Mouse (Mus musculus) lung, embryonic 15.5 days (tissue): ENCODE results near the gene Calcoco1. TPM values are rescaled to one million over a fixed set of nuclear protein-coding genes. Genes with fewer than 3 reads are reported as not detected.

ENCODE experiments used
- ATAC-seq: fragments of 200-750 bp; cut with Nextera tagmentation; 2 replicates; pipeline ENCODE4 v1.8.0; 2017; ENCODE audit warnings: moderate number of reproducible peaks, borderline replicate concordance; ENCODE audit not compliant: low FRiP score, low TSS enrichment; ENCODE audit errors: extremely low read depth
- H3K27ac ChIP-seq: fragments of 300-500 bp; sonication (generic); 2 replicates; pipeline ENCODE4 v1.5.1; 2015; ENCODE audit warnings: moderate library complexity, mild to moderate bottlenecking, inconsistent platforms
- H3K27me3 ChIP-seq: fragments of 300-500 bp; sonication (generic); 2 replicates; pipeline ENCODE4 v1.6.1; 2015; ENCODE audit warnings: inconsistent platforms
- H3K36me3 ChIP-seq: fragments of 300-500 bp; sonication (generic); 2 replicates; pipeline ENCODE4 v1.6.1; 2015; ENCODE audit warnings: inconsistent platforms
- H3K4me1 ChIP-seq: fragments of 300-500 bp; sonication (generic); 2 replicates; pipeline ENCODE4 v1.6.1; 2015; ENCODE audit warnings: inconsistent platforms
- H3K4me2 ChIP-seq: fragments of 300-500 bp; sonication (generic); 2 replicates; pipeline ENCODE4 v1.6.1; 2015; ENCODE audit warnings: inconsistent platforms, mild to moderate bottlenecking, moderate library complexity
- H3K4me3 ChIP-seq: fragments of 300-500 bp; sonication (generic); 2 replicates; pipeline ENCODE4 v1.5.1; 2015; ENCODE audit warnings: mild to moderate bottlenecking, inconsistent platforms
- H3K9ac ChIP-seq: fragments of 300-500 bp; sonication (generic); 2 replicates; pipeline ENCODE4 v1.6.1; 2015; ENCODE audit warnings: inconsistent platforms
- H3K9me3 ChIP-seq: fragments of 300-500 bp; sonication (generic); 2 replicates; pipeline ENCODE4 v1.6.1; 2016; ENCODE audit warnings: inconsistent platforms
- WGBS: fragments of 180-500 bp; shearing (Covaris S2); methylation state at CpG from one replicate; pipeline ENCODE4 v1.1.7; 2015; 5-methylcytosine and 5-hydroxymethylcytosine counted together
- polyA plus RNA-seq: library from polyadenylated mRNA; unstranded; fragments of >200 nt; fragmentation: Nextera tagmentation; extraction: Ambion mirVana; gene quantifications from 2 replicates; pipeline ENCODE4 v1.2.1, GENCODE M21; 2015

Calcoco1 gene
- polyA plus RNA-seq, 1 experiment from 2014 or later = 51.4 TPM

GRCm38 (mm10) chr15:102747286-102747640 lies 25.3 kb upstream of the Calcoco1 start:
- no peak for ATAC-seq
- under 1% methylated on average over 20 of the region's 20 CpGs for WGBS

GRCm38 (mm10) chr15:102746488-102747285 lies 24.7 kb upstream of the Calcoco1 start:
- Histone ChIP-seq H3K4me1 (peaks cover 14% of the 10 kb centered on the region), H3K4me3 (peak overlapping the region; percentile 50)
- under 1% methylated on average over 67 of the region's 75 CpGs for WGBS

More at GRCm38 (mm10) chr15:102747286-102747640, 25.3 kb upstream of the Calcoco1 start:
- Histone ChIP-seq H3K36me3 (no peaks in the 10 kb centered on the region), H3K9me3 (no peaks in the 10 kb centered on the region), H3K4me3 (peak overlapping the region; percentile 50), H3K4me1 (peaks cover 14% of the 10 kb centered on the region), H3K4me2 (peak overlapping the region; percentile 98), H3K9ac (peak overlapping the region; percentile 36; the same call in 1 of the 2 replicates), H3K27me3 (peaks cover 93% of the 10 kb centered on the region), H3K27ac (no peak overlapping the region)

GRCm38 (mm10) chr15:102746126-102746487 lies 24.1 kb upstream of the Calcoco1 start:
- Histone ChIP-seq H3K4me1 (peaks cover 14% of the 10 kb centered on the region), H3K4me3 (peak overlapping the region; percentile 50), H3K9ac (no peak overlapping the region), H3K36me3 (no peaks in the 10 kb centered on the region), H3K27ac (no peak overlapping the region), H3K9me3 (no peaks in the 10 kb centered on the region), H3K4me2 (peak overlapping the region; percentile 98), H3K27me3 (peaks cover 89% of the 10 kb centered on the region)
- 18% methylated on average over 11 of the region's 11 CpGs for WGBS
- no peak for ATAC-seq

More at GRCm38 (mm10) chr15:102746488-102747285, 24.7 kb upstream of the Calcoco1 start:
- Histone ChIP-seq H3K4me2 (peak overlapping the region; percentile 98), H3K27ac (no peak overlapping the region), H3K9ac (peak overlapping the region; percentile 36), H3K36me3 (no peaks in the 10 kb centered on the region), H3K9me3 (no peaks in the 10 kb centered on the region), H3K27me3 (peaks cover 92% of the 10 kb centered on the region)
- peak; percentile 24; the same call in 1 of the 2 replicates for ATAC-seq

DNA sequence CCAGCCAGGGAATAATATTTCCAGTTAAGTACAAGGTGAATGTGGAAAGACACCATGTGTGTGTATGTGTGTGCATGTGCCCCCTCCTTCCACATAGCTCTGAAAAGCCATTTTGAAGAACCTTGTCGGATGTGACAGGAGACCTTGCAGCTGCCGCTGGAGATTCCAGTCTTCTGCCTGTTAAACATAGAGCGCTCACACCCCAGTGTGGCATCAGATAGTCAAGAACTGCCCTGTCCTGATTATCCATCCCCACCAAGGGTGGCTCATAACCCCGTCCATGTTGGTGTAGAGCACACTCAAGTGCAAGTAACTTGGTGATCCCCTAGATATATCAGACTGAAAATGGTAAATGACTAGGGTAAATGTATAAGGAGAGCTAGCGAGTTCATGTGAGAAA lies 23.4 kb upstream of the Calcoco1 start:
- 25% methylated on average over 5 of the region's 5 CpGs for WGBS
- ATAC-seq = no peak
- H3K27ac ChIP-seq = no peak overlapping the region
- H3K9ac ChIP-seq = no peak overlapping the region
- H3K36me3 ChIP-seq = no peaks in the 10 kb centered on the region
- no peak overlapping the region for H3K4me3 ChIP-seq
- peaks cover 83% of the 10 kb centered on the region for H3K27me3 ChIP-seq
- H3K4me2 ChIP-seq = no peak overlapping the region
- H3K4me1 ChIP-seq = peaks cover 14% of the 10 kb centered on the region
- H3K9me3 ChIP-seq = no peaks in the 10 kb centered on the region

DNA sequence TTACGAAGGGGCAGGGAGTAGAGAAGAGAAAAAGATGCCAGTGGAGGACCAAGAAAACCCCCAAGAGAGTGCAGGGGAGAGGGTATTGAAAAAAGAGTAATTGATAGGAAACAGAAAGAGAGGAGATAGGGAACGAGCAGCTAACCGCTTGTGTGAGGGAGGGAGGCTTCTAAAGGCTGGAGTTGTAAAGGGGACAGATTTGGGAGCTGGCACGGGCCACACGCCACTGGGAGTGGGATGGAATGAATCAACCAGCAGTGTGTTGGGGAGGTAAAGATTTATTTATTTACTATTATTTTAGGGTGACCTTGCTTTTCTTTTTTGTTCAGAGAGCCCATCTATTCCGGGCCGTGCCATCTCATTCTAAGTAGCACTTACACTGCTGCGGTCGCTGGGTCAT lies 22.9 kb upstream of the Calcoco1 start:
- H3K27ac ChIP-seq = no peak overlapping the region
- WGBS = 10% methylated on average over 9 of the region's 9 CpGs
- H3K36me3 ChIP-seq = no peaks in the 10 kb centered on the region
- ATAC-seq = no peak
- peaks cover 14% of the 10 kb centered on the region for H3K4me1 ChIP-seq
- no peak overlapping the region for H3K4me3 ChIP-seq
- no peaks in the 10 kb centered on the region for H3K9me3 ChIP-seq
- H3K9ac ChIP-seq = no peak overlapping the region
- H3K4me2 ChIP-seq = no peak overlapping the region
- H3K27me3 ChIP-seq = peaks cover 77% of the 10 kb centered on the region

DNA sequence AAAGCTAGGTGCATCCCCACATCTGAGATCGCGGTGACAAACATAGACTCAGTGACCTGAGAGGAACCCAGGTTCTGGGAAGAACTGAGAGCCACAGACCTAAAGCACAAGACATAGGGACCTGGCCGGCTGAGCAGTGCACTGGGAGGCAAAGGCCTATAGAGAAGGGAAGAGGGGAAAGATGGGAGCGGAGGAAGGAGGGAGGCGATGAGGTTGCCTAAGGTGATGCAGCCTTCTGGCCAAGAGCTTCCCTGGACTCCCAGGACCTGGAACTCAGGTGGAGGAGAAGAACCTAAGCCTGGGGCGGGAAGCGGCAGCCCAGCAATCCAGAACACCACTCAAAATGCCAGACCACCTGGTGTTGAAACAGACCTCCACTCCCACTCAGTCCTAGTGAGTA lies 22.4 kb upstream of the Calcoco1 start:
- H3K27ac ChIP-seq = no peak overlapping the region
- H3K27me3 ChIP-seq = peaks cover 75% of the 10 kb centered on the region
- peaks cover 14% of the 10 kb centered on the region for H3K4me1 ChIP-seq
- no peaks in the 10 kb centered on the region for H3K9me3 ChIP-seq
- H3K36me3 ChIP-seq = no peaks in the 10 kb centered on the region
- ATAC-seq = no peak
- H3K4me2 ChIP-seq = no peak overlapping the region
- 12% methylated on average over 7 of the region's 7 CpGs for WGBS
- no peak overlapping the region for H3K9ac ChIP-seq
- H3K4me3 ChIP-seq = no peak overlapping the region

- H3K36me3 ChIP-seq = no peaks in the 10 kb centered on the region
- WGBS = under 1% methylated on average over 14 of the region's 14 CpGs
- H3K4me2 ChIP-seq = no peak overlapping the region
- H3K9me3 ChIP-seq = no peaks in the 10 kb centered on the region
- no peak overlapping the region for H3K27ac ChIP-seq
- H3K9ac ChIP-seq = no peak overlapping the region
- H3K4me1 ChIP-seq = peaks cover 14% of the 10 kb centered on the region
- no peak for ATAC-seq
- H3K4me3 ChIP-seq = no peak overlapping the region
- peaks cover 71% of the 10 kb centered on the region for H3K27me3 ChIP-seq
Measured at GRCm38 (mm10) chr15:102743996-102744395, 22.0 kb upstream of the Calcoco1 start.

GRCm38 (mm10) chr15:102743196-102743595 lies 21.2 kb upstream of the Calcoco1 start:
- no peak overlapping the region for H3K9ac ChIP-seq
- peaks cover 63% of the 10 kb centered on the region for H3K27me3 ChIP-seq
- H3K4me3 ChIP-seq = no peak overlapping the region
- no peaks in the 10 kb centered on the region for H3K9me3 ChIP-seq
- no peak overlapping the region for H3K27ac ChIP-seq
- no peak overlapping the region for H3K4me2 ChIP-seq
- no peak for ATAC-seq
- peaks cover 14% of the 10 kb centered on the region for H3K4me1 ChIP-seq
- 18% methylated on average over 8 of the region's 8 CpGs for WGBS
- no peaks in the 10 kb centered on the region for H3K36me3 ChIP-seq

GRCm38 (mm10) chr15:102742589-102742988 lies 20.6 kb upstream of the Calcoco1 start:
- Histone ChIP-seq H3K36me3 (no peaks in the 10 kb centered on the region), H3K4me2 (no peak overlapping the region), H3K4me3 (no peak overlapping the region), H3K9ac (no peak overlapping the region), H3K4me1 (peaks cover 14% of the 10 kb centered on the region), H3K27ac (no peak overlapping the region), H3K27me3 (peaks cover 62% of the 10 kb centered on the region), H3K9me3 (no peaks in the 10 kb centered on the region)
- under 1% methylated on average over 10 of the region's 10 CpGs for WGBS
- ATAC-seq = peak; percentile 68

- H3K27me3 ChIP-seq = peaks cover 60% of the 10 kb centered on the region
- H3K4me2 ChIP-seq = no peak overlapping the region
- WGBS = 20% methylated on average over 15 of the region's 15 CpGs
- no peaks in the 10 kb centered on the region for H3K9me3 ChIP-seq
- no peak for ATAC-seq
- no peaks in the 10 kb centered on the region for H3K36me3 ChIP-seq
- 0 out of 2 replicates have a peak, but pooled peaks cover 4% of the 10 kb centered on the region for H3K4me1 ChIP-seq
- H3K27ac ChIP-seq = no peak overlapping the region
- no peak overlapping the region for H3K4me3 ChIP-seq
- H3K9ac ChIP-seq = no peak overlapping the region
Measured at GRCm38 (mm10) chr15:102739520-102740297, 17.7 kb upstream of the Calcoco1 start.

- H3K4me1 ChIP-seq = 0 out of 2 replicates have a peak, but pooled peaks cover 4% of the 10 kb centered on the region
- H3K9ac ChIP-seq = no peak overlapping the region
- H3K4me3 ChIP-seq = no peak overlapping the region
- H3K27ac ChIP-seq = no peak overlapping the region
- H3K27me3 ChIP-seq = peaks cover 59% of the 10 kb centered on the region
- no peaks in the 10 kb centered on the region for H3K9me3 ChIP-seq
- H3K36me3 ChIP-seq = no peaks in the 10 kb centered on the region
- ATAC-seq = no peak
- 29% methylated on average over 2 of the region's 2 CpGs for WGBS
- H3K4me2 ChIP-seq = no peak overlapping the region
Measured at GRCm38 (mm10) chr15:102738434-102738833, 16.5 kb upstream of the Calcoco1 start.

DNA sequence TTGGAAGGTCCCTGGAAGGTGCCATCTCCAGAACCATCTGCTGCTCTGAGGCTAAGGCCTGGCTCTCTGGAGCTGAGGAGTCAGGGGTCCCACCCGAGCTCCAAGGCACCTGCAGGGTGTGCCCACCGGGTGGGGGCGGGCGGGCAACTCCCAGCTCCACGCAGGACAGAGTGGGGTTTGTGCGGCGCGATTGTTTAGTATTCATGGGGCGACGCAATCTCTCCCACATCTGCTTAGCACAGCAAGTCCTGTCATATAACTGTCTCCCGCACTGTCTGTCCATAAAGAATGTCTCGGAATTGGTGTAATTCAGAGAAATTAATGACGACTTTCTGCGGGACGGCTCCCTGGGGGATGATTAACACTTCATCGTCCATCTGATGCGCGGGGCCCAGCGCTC lies 15.1 kb upstream of the Calcoco1 start:
- no peak for ATAC-seq
- 79% methylated on average over 19 of the region's 19 CpGs for WGBS
- no peak overlapping the region for H3K4me3 ChIP-seq

More for the DNA sequence above, 15.1 kb upstream of the Calcoco1 start:
- H3K9ac ChIP-seq = no peak overlapping the region
- H3K4me1 ChIP-seq = 0 out of 2 replicates have a peak, but pooled peaks cover 4% of the 10 kb centered on the region
- H3K36me3 ChIP-seq = no peaks in the 10 kb centered on the region
- H3K27ac ChIP-seq = no peak overlapping the region
- no peak overlapping the region for H3K4me2 ChIP-seq
- H3K9me3 ChIP-seq = no peaks in the 10 kb centered on the region
- H3K27me3 ChIP-seq = peaks cover 54% of the 10 kb centered on the region
